Mouse (Mus musculus) limb, embryonic 14.5 days (tissue): ENCODE results near the gene Fam214a. TPM values are rescaled to one million over a fixed set of nuclear protein-coding genes. Genes with fewer than 3 reads are reported as not detected.

Experiments used
- ATAC-seq: fragments of 200-750 bp; cut with Nextera tagmentation; 2 replicates; pipeline ENCODE4 v1.8.0; 2017; ENCODE audit warnings: low read depth, moderate number of reproducible peaks, moderate TSS enrichment; ENCODE audit not compliant: low FRiP score
- DNase-seq: peaks from one replicate; pipeline ENCODE4 v3.0.0-alpha.2; 2015; ENCODE audit warnings: low spot score
- H3K27ac ChIP-seq: fragments of 300-500 bp; sonication (generic); replicated peaks from 2 replicates; pipeline ENCODE4 v1.5.1; 2014; ENCODE audit warnings: low read depth, mild to moderate bottlenecking, low read length, moderate library complexity, mixed read lengths
- H3K27me3 ChIP-seq: fragments of 300-500 bp; sonication (generic); 2 replicates; pipeline ENCODE4 v1.6.1; 2014; ENCODE audit warnings: low read length, mixed read lengths; ENCODE audit not compliant: control insufficient read depth, insufficient read depth
- H3K36me3 ChIP-seq: fragments of 300-500 bp; sonication (generic); 2 replicates; pipeline ENCODE4 v1.6.1; 2014; ENCODE audit warnings: mild to moderate bottlenecking, low read length, moderate library complexity, mixed read lengths; ENCODE audit not compliant: control insufficient read depth, insufficient read depth
- H3K4me1 ChIP-seq: fragments of 300-500 bp; sonication (generic); 2 replicates; pipeline ENCODE4 v1.6.1; 2014; ENCODE audit warnings: antibody characterized with exemption, low read length, mixed read lengths; ENCODE audit not compliant: control insufficient read depth, insufficient read depth
- H3K4me2 ChIP-seq: fragments of 300-500 bp; sonication (generic); replicated peaks from 2 replicates; pipeline ENCODE4 v1.6.1; 2014; ENCODE audit warnings: low read depth, mild to moderate bottlenecking, low read length, moderate library complexity; ENCODE audit not compliant: severe bottlenecking
- H3K4me3 ChIP-seq: fragments of 300-500 bp; sonication (generic); replicated peaks from 2 replicates; pipeline ENCODE4 v1.5.1; 2014; ENCODE audit warnings: low read length
- H3K9ac ChIP-seq: fragments of 300-500 bp; sonication (generic); 2 replicates; pipeline ENCODE4 v1.6.1; 2014; ENCODE audit warnings: mild to moderate bottlenecking, low read depth, low read length, moderate library complexity; ENCODE audit not compliant: severe bottlenecking
- H3K9me3 ChIP-seq: fragments of 300-500 bp; sonication (generic); 2 replicates; pipeline ENCODE4 v1.6.1; 2016; ENCODE audit warnings: low read length; ENCODE audit not compliant: control insufficient read depth
- POLR2A ChIP-seq: fragments of 200-500 bp; IDR thresholded peaks from 2 replicates; pipeline ENCODE4 v1.8.0; 2012; ENCODE audit warnings: inconsistent platforms, mild to moderate bottlenecking, moderate library complexity, borderline replicate concordance; ENCODE audit not compliant: insufficient read depth, insufficient read length; ENCODE audit errors: extremely low read depth
- WGBS: fragments of 180-500 bp; shearing (Covaris S2); extraction: QIAGEN DNeasy Blood & Tissue Kit; methylation state at CpG from one replicate; pipeline ENCODE4 v1.1.7; 2014; 5-methylcytosine and 5-hydroxymethylcytosine counted together
- polyA plus RNA-seq, 2 experiments: library from polyadenylated mRNA; depleted of rRNA in 1 of 2; stranded (reverse) in 1 of 2; unstranded in 1 of 2; fragments of >200 nt; fragmentation: Nextera tagmentation in 1 of 2; extraction: Ambion mirVana in 1 of 2; gene quantifications; 2 replicates each; pipeline versions ENCODE4 v1.2.1 to v1.2.3; 2012 to 2014

The Fam214a gene
- polyA plus RNA-seq, 2 experiments, result 9.6 to 10.7 TPM

DNA sequence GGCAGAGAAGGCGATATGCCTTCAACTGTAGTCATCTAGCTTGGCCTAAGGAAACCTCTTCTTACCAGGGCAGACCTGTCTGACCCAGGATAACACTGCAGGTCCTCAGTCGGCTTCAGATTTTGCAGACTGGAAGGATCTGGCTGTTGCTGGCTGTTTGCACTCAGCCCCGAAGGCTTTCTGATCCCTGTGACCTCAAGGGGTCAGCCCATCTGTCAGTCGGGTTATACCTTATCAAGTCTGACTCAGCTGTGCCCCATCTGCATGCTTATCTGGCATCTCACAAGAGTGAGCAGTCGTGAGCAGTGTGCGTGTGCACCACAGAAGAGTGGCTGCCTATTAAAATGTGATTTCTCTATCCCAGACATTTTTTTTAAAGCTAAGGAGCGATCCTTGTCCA is 71.4 kb downstream of the Fam214a start:
- H3K4me1 ChIP-seq, result no peaks in the 10 kb centered on the region
- no peaks in the 10 kb centered on the region for H3K27me3 ChIP-seq
- no peak overlapping the region for H3K4me3 ChIP-seq
- H3K4me2 ChIP-seq, result no peak overlapping the region
- no peak overlapping the region for H3K9ac ChIP-seq
- TF ChIP-seq POLR2A, result no peak
- H3K27ac ChIP-seq, result no peak overlapping the region
- peaks cover 15% of the 10 kb centered on the region for H3K36me3 ChIP-seq
- DNase-seq (no peak), ATAC-seq (no peak)
- 46% methylated on average over 7 of the region's 7 CpGs for WGBS
- H3K9me3 ChIP-seq, result no peaks in the 10 kb centered on the region

DNA sequence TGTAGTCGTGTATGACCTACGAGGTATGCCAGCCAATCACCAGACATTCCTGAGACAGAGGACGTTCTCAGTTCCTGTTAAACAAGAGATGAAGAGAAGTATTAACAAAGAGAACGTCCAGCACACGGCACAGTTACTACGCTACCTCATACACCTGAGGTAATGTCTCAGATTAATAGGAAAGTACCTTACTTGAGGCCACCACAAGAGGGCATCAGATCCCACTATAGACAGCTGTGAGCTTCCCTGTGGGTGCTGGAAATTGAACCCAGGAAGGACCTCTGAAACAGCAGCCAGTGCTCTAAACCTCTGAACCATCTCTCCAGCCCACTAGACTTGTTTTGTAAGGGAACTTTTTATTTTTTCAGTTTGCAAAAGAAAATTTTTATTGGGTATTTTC is 73.0 kb downstream of the Fam214a start:
- H3K9me3 ChIP-seq, result no peaks in the 10 kb centered on the region
- 77% methylated on average over 6 of the region's 6 CpGs for WGBS
- no peak for TF ChIP-seq POLR2A
- H3K27me3 ChIP-seq, result no peaks in the 10 kb centered on the region
- no peak overlapping the region for H3K27ac ChIP-seq
- no peak overlapping the region for H3K4me3 ChIP-seq
- H3K4me1 ChIP-seq, result no peaks in the 10 kb centered on the region
- peaks cover 4% of the 10 kb centered on the region; the same call in 1 of the 2 replicates for H3K36me3 ChIP-seq
- H3K4me2 ChIP-seq, result no peak overlapping the region
- DNase-seq (no peak), ATAC-seq (no peak)
- H3K9ac ChIP-seq, result no peak overlapping the region

- no peaks in the 10 kb centered on the region for H3K9me3 ChIP-seq
- H3K4me1 ChIP-seq, result no peaks in the 10 kb centered on the region; the same call in 1 of the 2 replicates
- WGBS, result 84% methylated on average over 1 of the region's 1 CpGs
- ATAC-seq, result no peak
- H3K4me3 ChIP-seq, result no peak overlapping the region
- H3K27me3 ChIP-seq, result no peaks in the 10 kb centered on the region
- no peak overlapping the region for H3K4me2 ChIP-seq
- H3K27ac ChIP-seq, result no peak overlapping the region
- no peak for DNase-seq
- TF ChIP-seq POLR2A, result no peak
- H3K9ac ChIP-seq, result no peak overlapping the region
- 0 out of 2 replicates have a peak, but pooled peaks cover 5% of the 10 kb centered on the region for H3K36me3 ChIP-seq
Measured at GRCm38 (mm10) chr9:75032408-75032807, 79.7 kb downstream of the Fam214a start.

- H3K4me1 ChIP-seq, result no peaks in the 10 kb centered on the region; the same call in 1 of the 2 replicates
- no peaks in the 10 kb centered on the region for H3K9me3 ChIP-seq
- no peak overlapping the region for H3K9ac ChIP-seq
- no peak overlapping the region for H3K4me3 ChIP-seq
- no peak overlapping the region for H3K4me2 ChIP-seq
- no peaks in the 10 kb centered on the region for H3K27me3 ChIP-seq
- TF ChIP-seq POLR2A, result no peak
- 0 out of 2 replicates have a peak, but pooled peaks cover 5% of the 10 kb centered on the region for H3K36me3 ChIP-seq
- no peak for DNase-seq
- no peak for ATAC-seq
- 57% methylated on average over 7 of the region's 7 CpGs for WGBS
- no peak overlapping the region for H3K27ac ChIP-seq
Measured at GRCm38 (mm10) chr9:75033141-75033540, 80.5 kb downstream of the Fam214a start.

DNA sequence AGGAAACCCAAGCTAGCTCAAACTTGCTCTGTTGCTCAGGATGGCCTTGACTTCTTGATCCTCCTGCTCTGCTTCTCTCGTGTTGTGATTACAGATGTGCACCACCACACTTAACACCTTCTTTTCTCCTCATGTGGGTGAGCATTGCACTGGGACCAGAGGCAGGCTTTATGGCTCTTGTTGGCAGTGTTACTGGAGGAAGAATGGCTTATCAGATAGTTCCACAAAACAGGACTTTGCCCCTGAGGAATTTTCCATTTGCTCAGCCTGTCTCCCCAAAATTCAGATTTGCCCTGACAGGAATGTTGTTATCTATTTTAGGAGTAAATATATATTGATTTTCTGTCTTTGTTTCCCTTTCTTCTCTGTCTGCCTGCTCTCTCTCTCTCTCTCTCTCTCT is 82.0 kb downstream of the Fam214a start:
- Histone ChIP-seq H3K9me3 (no peaks in the 10 kb centered on the region), H3K4me3 (no peak overlapping the region), H3K36me3 (0 out of 2 replicates have a peak, but pooled peaks cover 5% of the 10 kb centered on the region), H3K27me3 (no peaks in the 10 kb centered on the region), H3K9ac (no peak overlapping the region), H3K4me2 (no peak overlapping the region), H3K4me1 (peaks cover 10% of the 10 kb centered on the region), H3K27ac (0 out of 2 replicates have a peak overlapping the region, but pooled peaks have one; percentile 33)
- WGBS, result 16% methylated on average over 1 of the region's 1 CpGs
- ATAC-seq (no peak), DNase-seq (no peak)
- TF ChIP-seq POLR2A, result no peak

DNA sequence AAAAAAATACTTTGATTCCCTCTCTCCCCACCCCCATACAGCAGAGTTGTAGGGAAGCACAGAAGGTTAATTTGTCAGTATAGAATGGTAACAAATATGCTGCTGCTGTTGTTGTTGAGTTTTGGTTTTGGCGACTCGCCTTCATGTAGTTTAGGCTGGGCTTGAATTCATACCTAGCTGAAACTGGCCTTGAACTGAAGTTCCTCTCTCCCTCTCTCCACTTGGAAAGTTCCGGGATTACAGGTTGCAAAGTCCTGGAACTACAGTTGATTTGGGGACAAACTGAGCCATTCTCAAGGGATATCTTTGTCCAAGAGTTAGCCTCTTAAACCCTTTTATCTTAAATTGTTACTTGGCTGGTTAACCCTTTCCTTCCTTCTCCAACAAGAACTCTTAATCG is 83.3 kb downstream of the Fam214a start:
- Histone ChIP-seq H3K9me3 (no peaks in the 10 kb centered on the region), H3K36me3 (peaks cover 5% of the 10 kb centered on the region; the same call in 1 of the 2 replicates), H3K9ac (no peak overlapping the region), H3K4me2 (no peak overlapping the region), H3K4me1 (peaks cover 10% of the 10 kb centered on the region), H3K27me3 (no peaks in the 10 kb centered on the region), H3K27ac (no peak overlapping the region), H3K4me3 (no peak overlapping the region)
- ATAC-seq (no peak), DNase-seq (no peak)
- no peak for TF ChIP-seq POLR2A
- WGBS, result 75% methylated on average over 4 of the region's 4 CpGs
